Mouse (Mus musculus): Measurements from ENCODE around the gene Chd4. TPM values are rescaled to one million over a fixed set of nuclear protein-coding genes. Genes with fewer than 3 reads are reported as not detected.

The Chd4 gene
- polyA plus RNA-seq, 1 experiment from 2014 or later: 30.7 TPM

DNA sequence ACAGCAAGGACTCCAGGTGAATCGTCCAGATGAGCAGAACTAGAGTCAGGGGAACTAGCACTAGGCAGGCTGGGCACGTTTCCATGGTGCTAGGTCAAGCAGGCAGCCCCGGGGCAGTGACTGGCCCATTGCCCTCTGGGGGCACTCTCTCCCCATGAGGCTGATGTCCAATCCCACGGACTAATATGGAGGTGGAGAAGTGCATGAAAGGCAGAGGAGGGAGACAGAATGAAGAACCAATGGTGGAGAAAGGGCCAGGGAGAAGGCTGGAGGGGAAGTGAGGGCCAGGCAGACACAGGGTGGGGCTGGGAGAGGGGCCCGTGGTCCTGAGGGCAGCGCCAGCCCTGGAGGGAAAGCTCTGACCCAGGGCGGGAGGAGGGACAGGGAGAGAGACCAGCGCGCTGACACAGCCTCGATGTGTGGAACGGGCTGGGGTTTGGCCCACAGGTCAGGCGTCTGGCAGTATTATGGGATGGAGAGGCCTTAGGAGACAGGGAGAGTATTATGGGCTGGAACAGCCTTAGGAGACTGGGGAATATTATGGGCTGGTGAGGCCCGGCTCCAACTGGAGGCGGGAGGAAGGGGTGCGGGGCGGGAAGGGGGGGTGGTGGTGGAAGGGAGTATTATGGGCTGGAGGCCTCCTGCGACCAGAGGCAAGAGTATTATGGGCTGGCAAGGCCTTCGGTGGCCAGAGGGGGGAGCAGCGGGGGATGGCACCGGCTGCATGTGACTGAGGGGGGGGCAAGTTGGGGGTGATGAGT lies 7.0 kb upstream of the Chd4 start:
- Histone ChIP-seq H3K4me2 (replicated peaks; ENCODE audit: low read depth) (peak overlapping the region; percentile 53; the same call in 1 of the 2 replicates), H3K4me1 (replicated peaks; ENCODE audit: control insufficient read depth, insufficient read depth, low read length) (peaks cover 15% of the 10 kb centered on the region; the same call in 1 of the 2 replicates), H3K4me3 (ENCODE audit: low read depth, low read length) (no peak overlapping the region), H3K27ac (ENCODE audit: low read depth, low read length) (peak overlapping the region; percentile 83), H3K9ac (ENCODE audit: low read depth, low read length) (no peak overlapping the region), H3K36me3 (ENCODE audit: control insufficient read depth, insufficient read depth) (no peaks in the 10 kb centered on the region), H3K27me3 (replicated peaks; ENCODE audit: control insufficient read depth, insufficient read depth, low read length) (no peaks in the 10 kb centered on the region), H3K9me3 (ENCODE audit: control insufficient read depth) (no peaks in the 10 kb centered on the region)
- peak; percentile 48 for TF ChIP-seq CTCF (IDR thresholded peaks at IDR 0.05; ENCODE audit: low read depth)
- ATAC-seq: peak; percentile 66
- WGBS: 2% methylated on average over 20 of the region's 20 CpGs

DNA sequence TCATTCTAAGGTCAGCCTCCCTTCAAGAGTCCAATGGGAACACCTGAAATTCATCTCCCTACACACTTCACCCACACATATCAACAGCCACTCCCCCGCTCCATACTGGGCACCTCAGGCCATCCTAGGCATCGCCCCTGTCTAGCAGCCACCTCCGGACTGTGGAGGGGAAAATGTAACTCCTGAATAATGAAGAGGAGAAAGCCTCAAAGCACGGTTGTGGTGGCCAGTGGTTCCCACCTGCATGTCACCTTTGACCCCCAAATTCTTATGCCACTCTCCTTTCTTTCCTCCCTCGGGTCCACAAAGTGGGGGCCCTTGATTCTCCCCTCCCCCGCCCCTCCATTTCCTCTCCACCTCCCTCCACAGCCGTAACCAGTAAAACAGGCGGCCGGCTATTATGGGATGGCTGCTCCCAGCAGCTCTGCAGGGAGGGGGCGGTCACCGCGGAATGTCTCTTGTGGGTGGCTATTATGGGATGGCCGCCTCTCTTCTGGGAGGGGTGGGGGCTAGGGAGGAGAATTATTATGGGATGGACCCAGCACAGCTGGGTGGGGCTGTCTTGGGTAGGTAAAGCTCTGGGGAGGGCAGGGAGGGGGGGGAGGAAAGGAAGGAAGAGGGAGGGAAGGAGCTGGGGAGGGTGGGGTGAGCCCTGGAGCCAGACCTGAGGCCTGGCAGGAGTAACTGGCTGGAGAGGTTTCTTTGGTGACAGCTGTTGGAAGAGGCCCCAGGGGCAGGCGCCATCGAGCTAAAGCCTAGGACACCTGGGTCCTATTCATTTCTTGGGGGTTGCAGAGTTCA lies 6.1 kb upstream of the Chd4 start:
- 2% methylated on average over 15 of the region's 15 CpGs for WGBS
- Histone ChIP-seq H3K36me3 (ENCODE audit: control insufficient read depth, insufficient read depth) (no peaks in the 10 kb centered on the region), H3K4me1 (replicated peaks; ENCODE audit: control insufficient read depth, insufficient read depth, low read length) (peaks cover 15% of the 10 kb centered on the region; the same call in 1 of the 2 replicates), H3K27me3 (replicated peaks; ENCODE audit: control insufficient read depth, insufficient read depth, low read length) (no peaks in the 10 kb centered on the region), H3K27ac (ENCODE audit: low read depth, low read length) (peak overlapping the region; percentile 83), H3K4me2 (replicated peaks; ENCODE audit: low read depth) (peak overlapping the region; percentile 53), H3K4me3 (ENCODE audit: low read depth, low read length) (peak overlapping the region; percentile 7), H3K9me3 (ENCODE audit: control insufficient read depth) (no peaks in the 10 kb centered on the region), H3K9ac (ENCODE audit: low read depth, low read length) (no peak overlapping the region)
- ATAC-seq: peak; percentile 58
- TF ChIP-seq CTCF (IDR thresholded peaks at IDR 0.05; ENCODE audit: low read depth): peak; percentile 28

DNA sequence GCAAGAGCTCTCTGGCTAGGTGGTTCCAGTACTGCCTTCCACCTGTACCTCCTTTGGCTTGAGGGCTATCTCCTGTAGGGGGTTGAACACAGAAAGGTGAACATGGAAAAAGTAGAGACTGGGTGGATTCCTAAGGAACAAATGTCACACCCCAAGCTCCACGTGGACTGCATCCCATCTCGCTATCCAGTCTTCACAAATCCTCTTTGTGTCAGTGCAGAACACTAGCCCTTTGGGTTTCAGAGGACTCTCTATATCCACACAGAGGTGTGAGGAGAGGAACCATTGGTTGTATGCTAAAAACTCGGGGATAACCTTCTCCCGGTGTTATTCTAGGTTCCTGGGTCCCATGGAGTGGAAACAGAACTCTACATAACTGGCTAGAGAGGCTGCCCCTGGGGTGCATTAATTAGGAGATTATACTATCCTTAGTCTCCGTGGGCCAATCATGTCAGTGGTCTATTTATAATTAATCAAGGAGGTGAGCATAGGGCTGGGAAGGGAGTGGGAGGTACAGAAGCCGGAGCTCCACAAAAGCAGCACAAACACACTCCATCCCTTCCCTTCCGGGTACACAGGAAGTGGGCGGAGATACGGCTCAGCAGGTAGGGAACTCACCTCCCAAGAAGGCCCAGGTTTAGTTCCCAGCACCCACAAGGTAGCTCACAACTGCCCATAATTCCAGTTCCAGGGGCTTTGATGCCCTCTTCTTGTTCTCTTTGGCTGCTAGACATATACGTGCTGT lies 5.3 kb upstream of the Chd4 start:
- no peak for TF ChIP-seq CTCF (IDR thresholded peaks at IDR 0.05; ENCODE audit: low read depth)
- 51% methylated on average over 10 of the region's 10 CpGs for WGBS
- no peak overlapping the region for H3K9ac ChIP-seq (ENCODE audit: low read depth, low read length)
- no peak for ATAC-seq
- H3K27ac ChIP-seq (ENCODE audit: low read depth, low read length): peak overlapping the region; percentile 83
- H3K4me2 ChIP-seq (replicated peaks; ENCODE audit: low read depth): peak overlapping the region; percentile 53
- no peak overlapping the region for H3K4me3 ChIP-seq (ENCODE audit: low read depth, low read length)
- H3K4me1 ChIP-seq (replicated peaks; ENCODE audit: control insufficient read depth, insufficient read depth, low read length): peaks cover 15% of the 10 kb centered on the region; the same call in 1 of the 2 replicates
- H3K36me3 ChIP-seq (ENCODE audit: control insufficient read depth, insufficient read depth): no peaks in the 10 kb centered on the region
- no peaks in the 10 kb centered on the region for H3K9me3 ChIP-seq (ENCODE audit: control insufficient read depth)
- no peaks in the 10 kb centered on the region for H3K27me3 ChIP-seq (replicated peaks; ENCODE audit: control insufficient read depth, insufficient read depth, low read length)

DNA sequence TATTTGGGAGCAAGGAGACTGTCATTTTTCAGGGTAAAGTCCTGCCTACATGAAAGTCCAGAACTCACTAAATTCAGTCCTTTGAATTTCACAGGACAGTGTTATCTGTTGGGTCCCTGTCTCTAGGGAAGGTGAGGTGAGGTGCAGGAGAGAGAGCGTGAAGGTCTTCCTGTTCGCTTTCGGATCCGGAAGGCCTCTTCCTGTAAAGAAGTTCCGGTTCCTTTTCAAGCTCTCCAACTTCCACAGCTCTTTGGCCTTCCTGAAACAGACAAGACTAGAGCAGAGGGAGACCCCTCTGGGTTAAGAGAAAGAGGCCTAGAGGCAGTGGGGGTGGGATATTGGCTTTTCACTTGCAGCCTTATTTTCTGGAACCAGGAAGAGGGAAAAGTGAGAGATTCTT lies 3.4 kb upstream of the Chd4 start:
- H3K4me2 ChIP-seq (replicated peaks; ENCODE audit: low read depth): no peak overlapping the region
- WGBS: 86% methylated on average over 5 of the region's 5 CpGs

DNA sequence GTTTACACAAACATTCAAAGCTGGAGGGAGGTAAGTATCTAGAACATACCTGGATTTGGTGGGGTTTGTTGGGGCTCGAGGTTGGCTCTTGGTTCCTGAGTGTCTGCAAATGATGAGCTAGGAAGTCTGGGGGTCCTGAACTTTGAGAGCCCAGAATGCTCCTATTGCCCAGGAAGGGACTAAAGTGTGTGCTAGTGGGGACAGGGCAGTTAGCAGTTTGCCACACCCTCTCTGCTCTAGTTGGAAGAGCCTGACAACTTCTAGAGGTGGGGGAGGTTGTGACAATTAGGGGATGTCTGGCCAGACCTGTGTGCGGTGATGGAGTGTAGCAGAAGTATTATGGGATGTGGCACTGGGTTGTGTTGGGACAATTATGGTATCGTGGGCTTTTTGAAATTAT lies 938 bp upstream of the Chd4 start:
- peaks cover 5% of the 10 kb centered on the region; the same call in 1 of the 2 replicates for H3K36me3 ChIP-seq (ENCODE audit: control insufficient read depth, insufficient read depth)
- H3K4me3 ChIP-seq (ENCODE audit: low read depth, low read length): no peak overlapping the region
- TF ChIP-seq CTCF (IDR thresholded peaks at IDR 0.05; ENCODE audit: low read depth): no peak
- H3K9ac ChIP-seq (ENCODE audit: low read depth, low read length): no peak overlapping the region
- 48% methylated on average over 3 of the region's 3 CpGs for WGBS
- no peak overlapping the region for H3K4me2 ChIP-seq (replicated peaks; ENCODE audit: low read depth)
- no peaks in the 10 kb centered on the region for H3K27me3 ChIP-seq (replicated peaks; ENCODE audit: control insufficient read depth, insufficient read depth, low read length)
- H3K9me3 ChIP-seq (ENCODE audit: control insufficient read depth): no peaks in the 10 kb centered on the region
- H3K27ac ChIP-seq (ENCODE audit: low read depth, low read length): peak overlapping the region; percentile 91; the same call in 1 of the 2 replicates
- peaks cover 19% of the 10 kb centered on the region; the same call in 1 of the 2 replicates for H3K4me1 ChIP-seq (replicated peaks; ENCODE audit: control insufficient read depth, insufficient read depth, low read length)
- ATAC-seq: no peak

More for the DNA sequence above, 3.4 kb upstream of the Chd4 start:
- no peak overlapping the region for H3K9ac ChIP-seq (ENCODE audit: low read depth, low read length)
- H3K4me1 ChIP-seq (replicated peaks; ENCODE audit: control insufficient read depth, insufficient read depth, low read length): peaks cover 15% of the 10 kb centered on the region; the same call in 1 of the 2 replicates
- no peaks in the 10 kb centered on the region for H3K36me3 ChIP-seq (ENCODE audit: control insufficient read depth, insufficient read depth)
- H3K9me3 ChIP-seq (ENCODE audit: control insufficient read depth): no peaks in the 10 kb centered on the region
- no peak overlapping the region for H3K4me3 ChIP-seq (ENCODE audit: low read depth, low read length)
- no peak for TF ChIP-seq CTCF (IDR thresholded peaks at IDR 0.05; ENCODE audit: low read depth)
- no peak overlapping the region for H3K27ac ChIP-seq (ENCODE audit: low read depth, low read length)
- ATAC-seq: no peak
- no peaks in the 10 kb centered on the region for H3K27me3 ChIP-seq (replicated peaks; ENCODE audit: control insufficient read depth, insufficient read depth, low read length)

DNA sequence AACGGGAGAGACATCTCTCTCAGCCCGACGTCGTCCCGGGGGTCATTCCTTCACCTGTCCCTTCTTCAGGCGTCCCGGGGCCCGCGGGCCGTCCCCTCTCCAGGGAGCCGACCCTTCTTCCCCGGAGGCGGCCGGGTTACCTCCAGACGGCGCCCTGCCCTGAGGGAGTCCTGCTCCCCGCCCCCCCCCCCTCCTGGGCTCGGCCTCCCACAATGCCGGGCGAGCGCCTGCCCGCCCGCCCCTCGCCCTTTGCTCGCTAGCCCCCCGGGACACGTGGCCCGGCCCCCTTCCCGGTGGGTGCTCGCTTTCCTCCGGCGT lies 457 bp downstream of the Chd4 start:
- ATAC-seq: no peak; the same call in 1 of the 2 replicates
- peaks cover 12% of the 10 kb centered on the region; the same call in 1 of the 2 replicates for H3K4me1 ChIP-seq (replicated peaks; ENCODE audit: control insufficient read depth, insufficient read depth, low read length)
- WGBS: 3% methylated on average over 12 of the region's 32 CpGs
- H3K27me3 ChIP-seq (replicated peaks; ENCODE audit: control insufficient read depth, insufficient read depth, low read length): no peaks in the 10 kb centered on the region
- H3K36me3 ChIP-seq (ENCODE audit: control insufficient read depth, insufficient read depth): peaks cover 18% of the 10 kb centered on the region
- peak overlapping the region; percentile 79 for H3K4me3 ChIP-seq (ENCODE audit: low read depth, low read length)
- no peaks in the 10 kb centered on the region for H3K9me3 ChIP-seq (ENCODE audit: control insufficient read depth)
- H3K9ac ChIP-seq (ENCODE audit: low read depth, low read length): peak overlapping the region; percentile 91
- no peak for TF ChIP-seq CTCF (IDR thresholded peaks at IDR 0.05; ENCODE audit: low read depth)
- peak overlapping the region; percentile 91 for H3K27ac ChIP-seq (ENCODE audit: low read depth, low read length)
- H3K4me2 ChIP-seq (replicated peaks; ENCODE audit: low read depth): peak overlapping the region; percentile 70
